Mouse (Mus musculus) urinary bladder, postnatal 4 days (tissue): ENCODE results near the gene Grip2.

ENCODE experiments used
- DNase-seq, 2 experiments: peaks; one replicate each; pipeline ENCODE4 v3.0.0; 2021 to 2022; ENCODE audit warnings: low spot score in 2 of 2

Grip2 gene

GRCm38 (mm10) chr6:91827016-91827570 lies at the start of gene Grip2:
TSS of gene Grip2 (minus strand) at chr6:91827250.
- DNase-seq: no peak

DNA sequence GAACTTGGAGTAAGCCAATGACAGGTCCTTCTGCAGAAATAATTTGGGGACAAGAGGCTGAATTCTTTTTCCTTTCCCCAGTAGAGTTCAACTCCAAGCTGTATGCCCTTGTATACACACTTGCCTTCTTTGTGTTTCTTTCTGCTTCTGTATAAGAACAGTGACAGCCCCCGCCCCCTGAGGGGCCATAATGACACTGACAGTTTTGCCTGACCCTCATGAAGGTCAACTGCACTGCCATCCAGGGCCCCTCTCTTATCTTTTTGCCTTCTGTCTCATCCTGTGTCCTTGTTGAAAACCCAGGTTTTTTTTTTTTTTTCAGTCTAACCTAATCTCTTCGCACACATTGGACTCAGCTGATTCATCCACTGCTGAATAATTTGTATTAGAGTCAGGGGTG lies 45.7 kb upstream of the Grip2 start:
- DNase-seq: no peak

DNA sequence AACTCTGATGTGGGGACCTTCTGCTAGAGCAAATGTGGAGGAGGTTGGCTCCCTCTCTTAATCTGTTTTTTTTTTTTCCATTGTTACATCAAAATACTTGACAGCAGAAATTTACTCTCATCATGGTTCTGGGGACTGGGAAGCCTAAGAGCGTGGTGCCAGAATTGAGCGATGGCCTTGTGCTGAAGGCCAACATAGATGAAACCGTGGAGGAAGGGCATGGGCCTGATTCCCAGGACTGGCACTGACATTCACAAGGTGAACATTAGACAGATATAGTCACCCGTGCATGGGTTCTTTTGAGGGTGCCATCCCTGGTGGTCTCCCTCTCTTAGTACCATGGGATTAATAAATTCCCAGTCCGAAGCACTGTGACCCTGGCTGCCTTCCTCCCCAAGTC lies 41.0 kb upstream of the Grip2 start:
- no peak for DNase-seq

- DNase-seq: peak in 1 of 2 experiments; percentile 44
These were observed 38.6 kb upstream of the Grip2 start for GRCm38 (mm10) chr6:91865601-91866000.

DNA sequence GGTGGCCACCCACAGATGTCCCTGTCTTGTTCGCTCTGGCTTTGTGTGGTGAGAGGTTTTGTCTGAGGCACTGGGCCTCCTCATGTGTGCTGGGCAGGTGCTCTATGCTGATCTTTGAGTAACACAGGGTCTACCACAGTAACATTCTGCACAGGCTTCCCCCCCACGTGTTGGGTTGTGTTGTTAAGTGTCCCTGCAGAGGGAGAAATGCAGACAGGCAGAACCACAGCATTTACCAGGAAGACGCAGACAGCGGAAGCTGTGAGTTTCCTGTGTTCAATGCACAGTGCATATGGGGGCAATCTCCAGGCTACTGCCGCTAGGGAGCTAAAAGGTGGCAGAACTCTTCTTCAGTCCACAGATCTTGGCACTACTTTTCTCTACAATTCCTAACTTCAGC lies 37.5 kb upstream of the Grip2 start:
- DNase-seq: no peak

DNA sequence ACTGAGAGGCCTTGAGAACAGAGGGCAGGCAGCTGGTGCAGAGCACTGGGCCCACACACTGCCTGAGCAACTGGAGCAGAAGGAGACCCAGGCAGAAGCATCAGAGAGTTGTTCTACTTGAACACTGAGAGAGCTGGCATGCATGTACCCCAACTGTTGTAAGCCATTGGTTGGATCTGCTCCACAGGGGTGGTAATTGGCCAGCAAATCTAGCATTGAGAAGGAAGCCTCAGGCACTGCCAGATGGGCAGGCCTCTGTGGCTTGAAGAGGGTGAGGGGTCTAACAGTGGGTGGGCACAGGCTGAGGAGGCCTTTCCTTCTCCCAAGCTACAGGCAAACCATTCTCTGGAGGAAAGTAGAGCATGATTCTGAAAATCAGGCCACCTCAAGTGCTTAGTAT lies 35.8 kb upstream of the Grip2 start:
- no peak for DNase-seq

GRCm38 (mm10) chr6:91858339-91858738 lies 31.3 kb upstream of the Grip2 start:
- no peak for DNase-seq

DNA sequence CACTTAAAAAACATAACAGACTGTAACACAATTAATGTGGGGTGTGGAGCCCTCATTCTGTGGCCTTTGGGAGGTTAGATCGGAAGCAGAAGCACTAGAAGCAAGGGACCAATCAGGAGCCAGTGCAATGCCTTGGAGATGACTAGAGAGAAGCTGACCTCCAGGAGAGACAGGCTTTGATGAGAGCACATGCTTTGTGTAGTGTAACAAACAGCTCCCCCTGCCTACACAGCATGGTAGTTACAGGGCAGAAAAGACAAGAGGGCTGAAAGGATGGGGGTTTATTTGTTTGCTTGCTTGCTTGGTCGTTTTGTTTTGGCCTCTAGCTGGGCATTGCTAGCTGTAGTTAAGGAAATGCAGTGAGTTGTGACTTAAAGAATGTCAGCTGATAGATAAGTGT lies 25.5 kb upstream of the Grip2 start:
- DNase-seq: no peak

DNA sequence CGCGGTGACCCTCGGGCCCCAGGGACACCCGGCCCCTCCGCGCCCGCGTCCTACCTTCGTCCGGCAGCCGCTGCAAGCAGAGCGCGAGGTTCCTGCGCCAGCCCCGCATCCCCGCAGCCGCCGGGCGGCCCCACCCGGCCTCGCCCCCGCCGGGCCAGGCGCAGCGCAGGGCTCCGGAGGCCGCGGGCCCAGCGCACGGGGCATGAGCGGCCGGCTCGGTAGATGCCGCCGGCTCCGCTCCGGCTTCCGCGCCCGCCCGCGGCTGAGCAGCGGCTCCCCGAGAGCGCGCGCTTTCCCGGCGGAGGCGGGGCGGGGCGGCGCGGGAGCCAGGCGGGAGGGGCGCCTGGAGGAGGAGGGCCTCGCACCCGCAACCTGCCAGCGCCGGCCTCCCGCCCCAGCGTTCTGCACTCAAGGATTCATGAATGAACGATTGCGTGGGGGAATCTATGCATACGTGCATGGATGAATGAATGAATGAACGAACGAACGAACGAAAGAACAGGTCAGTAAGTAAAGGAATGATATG lies 16.6 kb upstream of the Grip2 start:
- DNase-seq: no peak

DNA sequence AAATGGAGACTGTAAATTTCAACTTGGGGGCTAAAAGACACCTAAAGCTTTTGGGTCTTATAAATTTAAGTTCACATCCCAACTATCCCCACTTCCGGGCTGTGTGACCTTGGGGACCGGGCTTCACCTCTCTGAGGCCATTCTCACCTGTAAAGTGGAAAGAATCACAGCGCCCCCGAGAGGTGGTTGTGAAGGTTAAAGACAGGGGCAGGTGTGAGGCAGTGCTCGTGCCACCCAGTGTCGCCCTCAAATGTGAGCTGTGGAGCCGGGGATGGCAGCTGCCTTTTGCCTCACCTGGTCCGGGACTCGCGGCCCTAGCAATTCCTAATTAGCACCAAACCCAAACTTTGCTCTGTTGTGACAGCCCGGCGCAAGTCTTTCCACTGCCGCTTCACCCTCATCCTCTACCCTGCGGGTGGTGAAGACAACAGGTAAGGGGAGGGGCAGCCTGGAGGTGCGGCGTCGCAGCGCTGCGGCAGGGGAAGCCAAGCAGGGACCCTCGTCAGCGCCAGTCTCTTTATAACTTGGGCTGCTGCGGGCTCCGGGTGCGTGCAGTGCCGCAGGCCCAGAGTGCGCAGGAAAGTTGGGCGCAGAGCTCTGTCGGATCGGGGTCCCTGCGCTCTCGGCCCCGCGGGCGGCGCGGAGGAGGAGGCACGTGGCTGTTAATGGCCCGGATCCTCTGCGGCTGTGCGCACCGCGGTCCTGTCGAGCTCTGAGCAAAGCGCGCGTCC lies 16.0 kb upstream of the Grip2 start:
- no peak for DNase-seq

GRCm38 (mm10) chr6:91839010-91839871 lies 12.2 kb upstream of the Grip2 start:
- peak; percentile 26 to 75 for DNase-seq

DNA sequence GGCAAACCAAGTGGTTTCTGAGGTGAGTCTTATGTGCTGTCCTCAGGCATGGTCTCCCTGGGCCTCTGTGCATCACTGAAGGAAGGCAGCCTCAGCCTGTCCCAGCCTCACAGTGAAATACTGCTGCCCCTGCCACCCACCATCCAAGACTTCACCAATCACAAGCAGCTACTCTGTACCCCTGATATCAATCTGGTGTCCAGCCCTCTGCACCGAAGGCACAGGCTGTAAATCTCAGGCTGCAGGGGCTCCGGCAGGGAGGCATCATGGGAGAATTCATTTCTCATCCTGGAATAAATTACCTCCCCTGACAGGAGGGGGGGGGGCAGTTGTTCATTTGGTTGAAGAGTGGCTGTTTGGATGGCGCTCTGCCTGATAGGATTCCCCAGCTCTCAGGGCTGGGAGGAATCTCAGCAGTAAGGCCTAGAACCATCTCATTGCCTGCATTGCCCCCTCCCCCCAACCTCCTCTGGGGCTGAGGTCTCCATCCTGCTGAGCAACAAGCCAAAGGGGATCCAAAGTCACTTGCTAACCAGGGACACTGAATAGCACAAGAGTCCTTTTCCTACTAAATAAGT lies 5.9 kb upstream of the Grip2 start:
- DNase-seq: no peak

GRCm38 (mm10) chr6:91827926-91828325 lies 876 bp upstream of the Grip2 start:
- DNase-seq: no peak

GRCm38 (mm10) chr6:91818271-91818670 lies 8.8 kb downstream of the Grip2 start:
- no peak for DNase-seq

DNA sequence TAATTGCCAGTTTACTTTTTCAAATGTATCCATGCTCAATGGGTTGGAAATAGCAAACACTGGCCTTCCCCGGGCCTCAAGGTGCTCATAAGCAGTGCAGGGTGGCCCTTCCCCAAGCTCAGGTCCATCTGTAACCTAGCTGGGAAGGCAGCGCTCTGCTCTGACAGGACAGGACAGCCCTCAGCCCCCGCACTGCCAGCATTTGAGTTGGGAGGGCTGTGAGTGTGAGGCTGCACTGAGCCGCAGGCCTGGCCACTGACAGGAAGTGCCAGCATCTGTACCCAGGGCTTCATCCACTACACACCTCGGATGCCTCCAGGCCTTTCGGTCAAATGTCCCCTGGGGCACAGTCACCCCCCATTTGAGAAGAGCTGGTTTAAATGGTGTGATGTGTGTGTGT lies 11.1 kb downstream of the Grip2 start:
- DNase-seq: no peak

DNA sequence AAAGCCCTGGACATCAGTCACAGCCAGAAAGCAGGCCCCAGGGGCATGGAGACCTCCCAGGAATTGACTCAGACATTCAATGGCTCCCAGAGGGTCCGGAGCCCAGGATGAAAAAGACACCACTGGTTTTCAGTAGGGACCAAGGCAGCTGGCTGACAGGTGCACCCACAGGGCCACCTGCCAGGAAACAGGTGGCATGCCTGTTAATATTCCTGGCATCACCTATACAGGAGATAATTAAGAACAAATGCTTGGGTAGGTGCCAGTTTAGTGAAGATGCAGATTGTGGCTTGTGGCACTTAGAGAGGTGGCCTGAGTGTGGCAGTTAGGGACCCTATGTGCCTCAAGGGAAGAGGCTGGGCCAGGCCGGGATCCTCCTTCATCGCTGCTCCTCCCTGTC lies 13.4 kb downstream of the Grip2 start:
- no peak for DNase-seq

- DNase-seq: no peak
These were observed 17.0 kb downstream of the Grip2 start for GRCm38 (mm10) chr6:91810007-91810406.

GRCm38 (mm10) chr6:91808022-91808421 lies 19.0 kb downstream of the Grip2 start:
- no peak for DNase-seq

DNA sequence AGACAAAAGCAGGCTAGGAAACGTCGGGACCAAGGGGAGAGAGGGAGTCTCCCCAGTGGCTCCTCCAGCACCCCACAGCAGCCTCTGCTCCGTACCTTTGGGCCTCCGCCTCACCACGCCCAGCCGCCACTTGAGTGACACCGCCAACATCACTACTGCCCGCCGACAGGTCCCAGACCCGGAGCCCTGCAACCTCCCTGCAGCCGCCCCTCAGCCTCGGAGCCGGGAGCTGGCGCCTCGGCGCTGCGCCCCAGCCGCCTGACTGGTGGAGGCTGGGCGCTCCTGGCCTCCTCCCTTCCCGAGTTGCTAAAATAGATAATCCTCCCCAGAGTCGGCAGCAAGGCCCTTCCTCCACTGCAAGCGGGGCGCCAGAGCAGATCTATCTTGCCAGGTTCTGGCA lies 19.9 kb downstream of the Grip2 start:
- DNase-seq: no peak

- DNase-seq: no peak
These were observed 22.9 kb downstream of the Grip2 start for GRCm38 (mm10) chr6:91804177-91804576.

DNA sequence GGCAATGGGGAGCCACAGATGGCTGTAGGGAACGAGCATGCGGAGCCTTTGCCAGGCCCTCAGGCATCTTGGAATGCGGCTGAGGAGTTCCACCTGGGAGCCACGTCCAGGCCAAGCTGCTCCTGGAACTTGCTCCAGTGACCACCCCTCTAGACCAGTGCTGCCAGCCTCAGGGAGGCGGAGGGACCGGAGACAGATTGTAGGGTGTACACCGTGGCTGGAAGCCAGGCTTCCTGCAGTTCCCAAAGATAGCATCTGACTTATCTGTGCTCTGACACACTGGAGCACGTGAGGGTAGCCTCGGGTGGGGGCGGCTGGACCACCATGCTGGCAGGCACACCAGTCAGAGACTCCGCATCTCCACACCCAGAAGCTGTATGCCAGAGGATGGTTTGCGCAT lies 28.6 kb downstream of the Grip2 start:
- DNase-seq: no peak

DNA sequence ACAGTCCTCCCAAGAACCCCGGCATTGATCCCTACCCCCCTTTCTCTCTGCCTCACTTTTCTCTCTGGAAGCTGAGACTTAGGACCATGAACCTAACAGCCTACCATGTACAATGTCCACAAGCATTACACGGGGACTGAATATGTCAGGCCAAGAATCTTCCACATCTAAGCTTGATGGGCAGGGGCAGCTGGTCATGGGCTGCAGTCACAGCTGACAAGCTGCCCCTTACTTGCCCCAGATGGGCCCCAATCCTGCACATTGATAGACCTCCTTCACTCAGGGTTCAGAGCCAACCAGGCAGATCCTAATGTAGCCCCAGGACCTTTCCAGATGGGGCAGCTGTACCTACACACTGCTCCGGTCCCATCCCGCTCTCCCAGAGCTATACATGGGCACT lies 30.3 kb downstream of the Grip2 start:
- no peak for DNase-seq
